Mouse (Mus musculus): ENCODE data around the gene Plppr2. TPM values are rescaled to one million over a fixed set of nuclear protein-coding genes. Genes with fewer than 3 reads are reported as not detected.

Gene Plppr2
- polyA plus RNA-seq, 1 experiment, result 5.4 TPM

DNA sequence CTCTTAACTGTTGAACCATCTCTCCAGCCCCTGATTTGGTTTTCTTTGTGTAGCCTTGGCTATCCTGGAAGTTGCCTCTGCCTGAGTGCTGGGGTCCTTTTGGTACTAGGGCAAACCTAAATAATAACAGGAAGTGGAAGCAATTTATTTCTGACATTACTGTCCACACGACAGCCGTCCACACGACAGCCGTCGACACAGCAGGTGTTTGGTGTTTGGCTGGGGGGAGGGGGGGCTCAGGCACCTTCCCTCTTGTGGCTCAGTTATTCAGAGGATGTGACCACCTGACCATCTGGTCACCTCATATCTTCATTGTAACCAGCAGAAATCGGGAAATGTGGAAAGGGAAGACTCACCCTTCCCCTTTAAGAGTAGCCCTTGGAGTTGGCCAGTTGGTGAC, 32.0 kb downstream of the Plppr2 start:
- H3K4me3 ChIP-seq (ENCODE audit: low read depth, low read length), result no peak overlapping the region
- no peaks in the 10 kb centered on the region for H3K9me3 ChIP-seq (replicated peaks; ENCODE audit: control insufficient read depth, insufficient read depth, low read length, poor library complexity, severe bottlenecking)
- peaks cover 2% of the 10 kb centered on the region for H3K4me1 ChIP-seq (ENCODE audit: control insufficient read depth, insufficient read depth, low read length)
- no peaks in the 10 kb centered on the region for H3K36me3 ChIP-seq (ENCODE audit: control insufficient read depth, insufficient read depth, low read length, poor library complexity, severe bottlenecking)
- H3K27ac ChIP-seq (ENCODE audit: insufficient read depth, low read length), result no peak overlapping the region
- no peaks in the 10 kb centered on the region for H3K27me3 ChIP-seq (ENCODE audit: control insufficient read depth, insufficient read depth, low read length, poor library complexity, severe bottlenecking)
- no peak for TF ChIP-seq CTCF (IDR thresholded peaks at IDR 0.05; ENCODE audit: low read depth, low read length)
- TF ChIP-seq POLR2A (IDR thresholded peaks at IDR 0.05; ENCODE audit: insufficient read depth, low read length), result no peak
- TF ChIP-seq EP300 (IDR thresholded peaks at IDR 0.05; ENCODE audit: insufficient read depth, low read depth, low read length), result no peak
- no peak overlapping the region for H3K9ac ChIP-seq (ENCODE audit: low read depth, poor library complexity, severe bottlenecking)

DNA sequence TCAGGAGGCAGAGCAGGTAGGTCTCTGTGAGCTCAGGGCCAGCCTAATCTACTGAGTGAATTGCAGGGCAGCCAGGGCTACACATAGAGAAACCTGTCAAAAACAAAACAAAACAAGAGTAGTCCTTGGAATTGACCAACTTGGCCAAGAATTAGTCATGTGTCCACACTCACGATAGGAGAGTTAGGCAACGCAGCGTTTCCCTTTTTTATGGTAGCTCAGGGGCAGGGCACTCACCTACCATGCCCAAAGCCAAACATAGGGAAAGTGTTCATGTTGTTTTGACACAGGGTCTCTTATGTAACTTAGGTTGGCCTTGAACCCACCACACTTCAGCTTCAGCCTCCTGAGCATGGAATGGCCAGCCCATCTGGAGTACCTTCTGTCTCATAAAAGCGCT, 32.5 kb downstream of the Plppr2 start:
- no peak overlapping the region for H3K4me3 ChIP-seq (ENCODE audit: low read depth, low read length)
- no peak for TF ChIP-seq POLR2A (IDR thresholded peaks at IDR 0.05; ENCODE audit: insufficient read depth, low read length)
- TF ChIP-seq EP300 (IDR thresholded peaks at IDR 0.05; ENCODE audit: insufficient read depth, low read depth, low read length), result no peak
- TF ChIP-seq CTCF (IDR thresholded peaks at IDR 0.05; ENCODE audit: low read depth, low read length), result no peak
- H3K36me3 ChIP-seq (ENCODE audit: control insufficient read depth, insufficient read depth, low read length, poor library complexity, severe bottlenecking), result no peaks in the 10 kb centered on the region
- H3K9ac ChIP-seq (ENCODE audit: low read depth, poor library complexity, severe bottlenecking), result no peak overlapping the region
- no peaks in the 10 kb centered on the region for H3K27me3 ChIP-seq (ENCODE audit: control insufficient read depth, insufficient read depth, low read length, poor library complexity, severe bottlenecking)
- H3K27ac ChIP-seq (ENCODE audit: insufficient read depth, low read length), result no peak overlapping the region
- H3K4me1 ChIP-seq (ENCODE audit: control insufficient read depth, insufficient read depth, low read length), result peaks cover 2% of the 10 kb centered on the region
- H3K9me3 ChIP-seq (replicated peaks; ENCODE audit: control insufficient read depth, insufficient read depth, low read length, poor library complexity, severe bottlenecking), result no peaks in the 10 kb centered on the region

DNA sequence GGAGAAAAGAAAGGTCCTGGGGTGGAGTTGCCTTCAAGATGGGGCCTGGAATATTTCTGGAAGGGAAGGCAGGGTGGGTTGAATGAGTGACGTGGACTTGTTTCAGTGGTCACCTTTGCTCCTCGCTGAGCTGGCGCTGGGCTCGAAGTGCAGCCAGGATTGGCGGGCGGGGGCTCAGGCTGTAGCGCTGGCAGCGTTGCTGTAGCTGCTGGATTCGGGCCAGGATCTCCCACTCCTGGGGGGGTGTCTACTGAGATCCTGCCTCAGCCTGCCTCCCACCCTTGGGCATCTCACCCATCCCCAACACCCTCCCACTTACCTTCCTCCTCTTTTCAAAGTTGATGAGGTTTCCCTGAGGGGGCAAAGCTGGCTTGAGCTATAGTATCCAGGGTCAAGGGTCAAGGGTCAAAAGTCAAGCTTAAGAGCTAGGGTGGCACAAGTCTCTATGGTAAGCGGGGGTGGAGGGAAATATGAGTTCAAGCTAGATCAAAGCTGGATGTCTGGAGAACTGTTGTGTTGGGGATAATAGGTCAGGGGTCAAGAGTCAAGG, 39.9 kb downstream of the Plppr2 start:
- no peaks in the 10 kb centered on the region for H3K27me3 ChIP-seq (ENCODE audit: control insufficient read depth, insufficient read depth, low read length, poor library complexity, severe bottlenecking)
- H3K36me3 ChIP-seq (ENCODE audit: control insufficient read depth, insufficient read depth, low read length, poor library complexity, severe bottlenecking), result no peaks in the 10 kb centered on the region
- no peak overlapping the region for H3K4me3 ChIP-seq (ENCODE audit: low read depth, low read length)
- no peak overlapping the region for H3K27ac ChIP-seq (ENCODE audit: insufficient read depth, low read length)
- no peak for TF ChIP-seq POLR2A (IDR thresholded peaks at IDR 0.05; ENCODE audit: insufficient read depth, low read length)
- no peak for TF ChIP-seq CTCF (IDR thresholded peaks at IDR 0.05; ENCODE audit: low read depth, low read length)
- no peak for TF ChIP-seq EP300 (IDR thresholded peaks at IDR 0.05; ENCODE audit: insufficient read depth, low read depth, low read length)
- H3K9me3 ChIP-seq (replicated peaks; ENCODE audit: control insufficient read depth, insufficient read depth, low read length, poor library complexity, severe bottlenecking), result no peaks in the 10 kb centered on the region
- H3K4me1 ChIP-seq (ENCODE audit: control insufficient read depth, insufficient read depth, low read length), result peaks cover 3% of the 10 kb centered on the region
- H3K9ac ChIP-seq (ENCODE audit: low read depth, poor library complexity, severe bottlenecking), result no peak overlapping the region

DNA sequence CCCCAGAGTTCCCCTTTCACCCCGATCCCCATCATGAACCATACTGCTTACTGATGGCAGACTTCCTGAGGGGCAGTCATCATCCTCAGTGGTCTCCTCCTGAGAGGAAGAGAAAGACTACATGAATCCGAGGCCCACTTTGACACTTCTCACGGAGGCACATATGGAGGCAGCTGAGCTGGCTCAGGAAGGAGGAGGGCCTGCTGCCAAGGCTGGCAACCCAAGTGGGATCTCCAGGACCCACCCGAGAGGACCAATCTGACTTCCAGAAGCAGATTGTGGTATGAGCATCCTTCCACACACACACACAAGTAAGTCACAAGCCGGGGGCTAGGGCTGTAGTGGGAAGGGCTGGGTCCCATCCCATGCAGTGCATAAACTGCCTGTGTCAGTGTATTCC, 40.5 kb downstream of the Plppr2 start:
- Histone ChIP-seq H3K27ac (ENCODE audit: insufficient read depth, low read length) (no peak overlapping the region), H3K4me1 (ENCODE audit: control insufficient read depth, insufficient read depth, low read length) (peaks cover 3% of the 10 kb centered on the region), H3K4me3 (ENCODE audit: low read depth, low read length) (no peak overlapping the region), H3K27me3 (ENCODE audit: control insufficient read depth, insufficient read depth, low read length, poor library complexity, severe bottlenecking) (no peaks in the 10 kb centered on the region), H3K9ac (ENCODE audit: low read depth, poor library complexity, severe bottlenecking) (no peak overlapping the region), H3K36me3 (ENCODE audit: control insufficient read depth, insufficient read depth, low read length, poor library complexity, severe bottlenecking) (no peaks in the 10 kb centered on the region), H3K9me3 (replicated peaks; ENCODE audit: control insufficient read depth, insufficient read depth, low read length, poor library complexity, severe bottlenecking) (no peaks in the 10 kb centered on the region)
- TF ChIP-seq EP300 (IDR thresholded peaks at IDR 0.05; ENCODE audit: insufficient read depth, low read depth, low read length) (no peak), CTCF (IDR thresholded peaks at IDR 0.05; ENCODE audit: low read depth, low read length) (no peak), POLR2A (IDR thresholded peaks at IDR 0.05; ENCODE audit: insufficient read depth, low read length) (no peak)

DNA sequence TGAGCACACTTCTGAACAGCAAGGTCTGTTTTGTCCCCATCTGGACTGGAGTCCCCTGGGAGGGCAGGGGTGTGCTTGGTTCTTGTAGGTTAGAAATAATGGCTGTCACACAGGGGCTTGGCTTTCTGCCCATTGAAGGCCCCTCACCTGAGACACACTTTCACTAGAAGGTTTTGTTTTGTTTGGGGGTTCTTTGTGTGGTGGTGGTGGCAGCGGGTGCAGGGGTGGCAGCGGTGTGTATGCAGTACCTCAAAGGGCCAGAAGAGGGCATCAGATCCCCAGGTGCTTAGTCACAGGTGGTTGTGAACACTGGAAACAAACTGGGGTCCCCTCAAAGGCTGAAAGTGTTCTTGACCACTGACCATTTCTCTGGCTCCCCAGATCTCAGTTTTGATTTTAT, 41.1 kb downstream of the Plppr2 start:
- no peaks in the 10 kb centered on the region for H3K36me3 ChIP-seq (ENCODE audit: control insufficient read depth, insufficient read depth, low read length, poor library complexity, severe bottlenecking)
- H3K4me1 ChIP-seq (ENCODE audit: control insufficient read depth, insufficient read depth, low read length), result peaks cover 3% of the 10 kb centered on the region
- TF ChIP-seq CTCF (IDR thresholded peaks at IDR 0.05; ENCODE audit: low read depth, low read length) (peak; percentile 83), POLR2A (IDR thresholded peaks at IDR 0.05; ENCODE audit: insufficient read depth, low read length) (no peak), EP300 (IDR thresholded peaks at IDR 0.05; ENCODE audit: insufficient read depth, low read depth, low read length) (no peak)
- H3K4me3 ChIP-seq (ENCODE audit: low read depth, low read length), result no peak overlapping the region
- H3K9me3 ChIP-seq (replicated peaks; ENCODE audit: control insufficient read depth, insufficient read depth, low read length, poor library complexity, severe bottlenecking), result no peaks in the 10 kb centered on the region
- H3K27ac ChIP-seq (ENCODE audit: insufficient read depth, low read length), result no peak overlapping the region
- no peaks in the 10 kb centered on the region for H3K27me3 ChIP-seq (ENCODE audit: control insufficient read depth, insufficient read depth, low read length, poor library complexity, severe bottlenecking)
- no peak overlapping the region for H3K9ac ChIP-seq (ENCODE audit: low read depth, poor library complexity, severe bottlenecking)

DNA sequence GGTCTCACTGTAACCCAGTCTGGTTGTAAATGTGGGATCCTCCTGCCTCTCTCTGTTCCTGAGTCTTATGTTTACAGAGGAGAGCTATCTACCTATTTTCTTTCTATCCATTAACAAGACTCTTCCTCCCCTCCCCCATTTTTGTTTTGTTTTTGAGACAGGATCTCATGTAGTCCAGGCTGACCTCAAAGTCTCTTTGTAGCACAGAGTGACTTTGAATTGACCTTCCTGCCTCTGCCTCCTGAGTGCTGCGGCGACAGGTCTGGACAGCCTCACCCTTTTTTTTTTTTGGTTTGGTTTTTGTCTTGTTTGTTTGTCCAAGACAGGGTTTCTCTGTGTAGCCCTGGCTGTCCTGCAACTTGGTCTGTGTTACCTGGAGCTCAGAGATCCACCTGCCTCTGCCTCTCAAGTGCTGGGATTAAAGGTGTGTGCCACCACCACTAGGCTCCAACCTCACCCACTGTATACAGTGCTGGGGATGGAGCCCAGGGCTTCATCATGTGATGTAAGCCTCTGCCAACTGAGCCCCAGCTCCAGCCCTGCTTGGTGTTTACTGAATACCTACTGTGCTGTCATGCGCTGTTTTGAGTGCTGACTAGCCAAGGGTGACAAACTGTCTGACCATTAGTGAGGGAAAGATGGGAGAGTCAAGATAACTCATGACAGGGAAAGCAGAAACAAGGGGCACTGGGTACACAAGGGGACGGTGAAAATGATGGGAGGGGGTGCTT, 41.7 kb downstream of the Plppr2 start:
- Histone ChIP-seq H3K4me3 (ENCODE audit: low read depth, low read length) (no peak overlapping the region), H3K27me3 (ENCODE audit: control insufficient read depth, insufficient read depth, low read length, poor library complexity, severe bottlenecking) (no peaks in the 10 kb centered on the region), H3K27ac (ENCODE audit: insufficient read depth, low read length) (no peak overlapping the region), H3K9me3 (replicated peaks; ENCODE audit: control insufficient read depth, insufficient read depth, low read length, poor library complexity, severe bottlenecking) (no peaks in the 10 kb centered on the region), H3K4me1 (ENCODE audit: control insufficient read depth, insufficient read depth, low read length) (peaks cover 3% of the 10 kb centered on the region), H3K9ac (ENCODE audit: low read depth, poor library complexity, severe bottlenecking) (no peak overlapping the region), H3K36me3 (ENCODE audit: control insufficient read depth, insufficient read depth, low read length, poor library complexity, severe bottlenecking) (no peaks in the 10 kb centered on the region)
- TF ChIP-seq POLR2A (IDR thresholded peaks at IDR 0.05; ENCODE audit: insufficient read depth, low read length) (no peak), EP300 (IDR thresholded peaks at IDR 0.05; ENCODE audit: insufficient read depth, low read depth, low read length) (peak; percentile 23; the same call in 1 of the 2 replicates)

Measured in ES-Bruce4 (cell line).